Mouse (Mus musculus): ENCODE measurements around the gene Trim47. TPM values are rescaled to one million over a fixed set of nuclear protein-coding genes. Genes with fewer than 3 reads are reported as not detected.

The Trim47 gene
- polyA plus RNA-seq, 1 experiment, result 19.1 TPM

GRCm38 (mm10) chr11:116109441-116110081, 17.4 kb downstream of the Trim47 start:
- DNase-seq (ENCODE audit: low read depth, low spot score), result no peak
- WGBS, result under 1% methylated on average over 70 of the region's 70 CpGs

- no peak for DNase-seq (ENCODE audit: low read depth, low spot score)
- 5% methylated on average over 23 of the region's 23 CpGs for WGBS
Observed at GRCm38 (mm10) chr11:116108464-116109137, 18.4 kb downstream of the Trim47 start.

- DNase-seq (ENCODE audit: low read depth, low spot score), result no peak
- WGBS, result 23% methylated on average over 19 of the region's 19 CpGs
Observed at GRCm38 (mm10) chr11:116107777-116108285, 19.2 kb downstream of the Trim47 start.

GRCm38 (mm10) chr11:116106963-116107776, 19.8 kb downstream of the Trim47 start:
- 54% methylated on average over 14 of the region's 14 CpGs for WGBS
- DNase-seq (ENCODE audit: low read depth, low spot score), result no peak

- no peak for DNase-seq (ENCODE audit: low read depth, low spot score)
- 69% methylated on average over 32 of the region's 32 CpGs for WGBS
Observed at GRCm38 (mm10) chr11:116106154-116106962, 20.7 kb downstream of the Trim47 start.

GRCm38 (mm10) chr11:116105065-116105464, 21.9 kb downstream of the Trim47 start:
- DNase-seq (ENCODE audit: low read depth, low spot score), result no peak

GRCm38 (mm10) chr11:116104006-116104646, 22.9 kb downstream of the Trim47 start:
- WGBS, result 11% methylated on average over 14 of the region's 14 CpGs
- DNase-seq (ENCODE audit: low read depth, low spot score), result no peak

More at GRCm38 (mm10) chr11:116105065-116105464, 21.9 kb downstream of the Trim47 start:
- 96% methylated on average over 2 of the region's 2 CpGs for WGBS

GRCm38 (mm10) chr11:116103572-116103971, 23.4 kb downstream of the Trim47 start:
- WGBS, result 30% methylated on average over 12 of the region's 12 CpGs
- DNase-seq (ENCODE audit: low read depth, low spot score), result no peak

- WGBS, result 58% methylated on average over 3 of the region's 4 CpGs
- DNase-seq (ENCODE audit: low read depth, low spot score), result no peak
Observed at GRCm38 (mm10) chr11:116102472-116102871, 24.5 kb downstream of the Trim47 start.

- 49% methylated on average over 11 of the region's 11 CpGs for WGBS
- DNase-seq (ENCODE audit: low read depth, low spot score), result no peak
Observed at GRCm38 (mm10) chr11:116101931-116102381, 25.1 kb downstream of the Trim47 start.

- no peak for DNase-seq (ENCODE audit: low read depth, low spot score)
- WGBS, result 80% methylated on average over 7 of the region's 7 CpGs
Observed at GRCm38 (mm10) chr11:116100839-116101238, 26.2 kb downstream of the Trim47 start.

- DNase-seq (ENCODE audit: low read depth, low spot score), result no peak
- WGBS, result 19% methylated on average over 6 of the region's 6 CpGs
Observed at GRCm38 (mm10) chr11:116100385-116100784, 26.6 kb downstream of the Trim47 start.

GRCm38 (mm10) chr11:116099462-116099861, 27.5 kb downstream of the Trim47 start:
- no peak for DNase-seq (ENCODE audit: low read depth, low spot score)
- WGBS, result 86% methylated on average over 6 of the region's 6 CpGs

GRCm38 (mm10) chr11:116098711-116099460, 28.1 kb downstream of the Trim47 start:
- WGBS, result 63% methylated on average over 14 of the region's 14 CpGs
- DNase-seq (ENCODE audit: low read depth, low spot score), result no peak

- DNase-seq (ENCODE audit: low read depth, low spot score), result no peak
- 75% methylated on average over 5 of the region's 5 CpGs for WGBS
Observed at GRCm38 (mm10) chr11:116096213-116097108, 30.5 kb downstream of the Trim47 start.

GRCm38 (mm10) chr11:116095573-116095972, 31.4 kb downstream of the Trim47 start:
- WGBS, result 33% methylated on average over 3 of the region's 3 CpGs

More at GRCm38 (mm10) chr11:116095573-116095972, 31.4 kb downstream of the Trim47 start:
- no peak for DNase-seq (ENCODE audit: low read depth, low spot score)

All from large intestine, adult 2 months (tissue).